Mouse (Mus musculus) cerebellum, adult 9-11 months (tissue): ENCODE results near the gene Cacfd1.

ENCODE experiments used
- DNase-seq: peaks from one replicate; pipeline ENCODE4 v3.0.0; 2022

The Cacfd1 gene

GRCm38 (mm10) chr2:27027618-27028436 lies 18.1 kb downstream of the Cacfd1 start, which contains the start of gene Slc2a6:
Slc2a6 (minus strand) TSS chr2:27027998.
- DNase-seq: peak; percentile 95

DNA sequence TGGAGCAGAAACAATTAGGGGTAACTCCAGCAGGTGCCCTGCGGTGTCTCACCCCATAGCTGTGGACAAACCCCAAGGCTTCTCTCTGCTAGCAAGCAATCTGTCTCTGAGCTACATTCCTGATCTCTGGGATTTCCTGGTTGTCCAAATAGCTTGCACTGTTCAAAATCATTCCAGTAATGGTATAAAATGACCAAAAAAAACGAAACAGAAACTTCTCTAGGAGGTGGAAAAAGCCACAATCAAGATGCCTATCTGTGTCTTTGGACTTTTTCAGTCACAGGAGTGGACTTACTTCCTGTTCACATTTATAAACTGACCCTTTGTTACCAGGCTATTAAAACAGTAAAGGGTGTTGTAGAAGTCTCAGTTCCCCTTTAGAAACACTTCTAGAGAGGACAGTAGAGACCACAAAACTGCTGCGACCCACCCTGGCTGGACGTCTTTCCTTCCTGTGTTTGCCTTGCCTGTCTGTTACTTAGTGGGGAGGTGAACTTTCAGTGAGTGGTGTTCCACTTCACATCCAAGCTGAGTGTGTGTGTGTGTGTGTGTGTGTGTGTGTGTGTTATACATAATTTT lies 18.8 kb downstream of the Cacfd1 start:
- no peak for DNase-seq

GRCm38 (mm10) chr2:27032361-27032760 lies 22.6 kb downstream of the Cacfd1 start:
- no peak for DNase-seq

GRCm38 (mm10) chr2:27036003-27036402 lies 26.3 kb downstream of the Cacfd1 start:
- DNase-seq: no peak

DNA sequence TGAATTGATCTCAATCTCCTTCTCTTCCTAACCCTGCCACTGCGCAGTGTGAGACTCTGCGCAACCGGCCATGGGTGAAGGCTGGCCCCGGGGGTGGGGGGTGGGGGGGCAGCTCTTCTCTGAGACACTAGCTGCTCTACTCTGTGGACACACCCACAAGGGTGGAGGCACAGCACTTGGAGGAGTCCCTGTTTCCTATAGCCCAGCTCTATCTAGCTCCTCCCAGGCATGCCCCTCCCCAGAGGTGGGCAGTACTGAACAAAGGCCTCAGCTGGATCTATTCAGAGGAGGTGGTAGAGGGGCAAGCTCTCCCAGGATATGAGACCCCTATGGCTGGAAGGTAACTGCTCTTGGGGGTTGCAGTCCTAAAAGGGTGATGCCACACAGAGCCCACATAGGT lies 27.3 kb downstream of the Cacfd1 start:
- DNase-seq: no peak

DNA sequence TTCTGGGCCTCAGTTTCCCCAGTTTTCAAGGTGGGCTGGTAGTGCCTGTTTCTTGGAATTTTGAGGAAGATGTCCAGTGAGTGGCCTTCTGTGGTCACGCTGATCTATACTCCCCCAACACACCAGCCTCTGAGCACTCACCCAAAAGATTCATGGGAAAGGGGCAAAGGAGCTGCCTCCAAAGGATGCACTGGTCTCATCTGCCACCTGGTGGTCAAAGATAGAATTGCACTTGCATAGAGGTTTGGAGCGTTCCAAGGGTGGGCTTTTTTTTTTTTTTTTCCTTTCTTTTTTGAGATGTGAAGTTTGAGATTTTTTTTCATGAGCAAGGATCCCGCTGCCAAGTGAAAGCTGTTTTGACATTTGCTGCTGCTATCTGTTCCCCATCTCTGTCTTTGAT lies 28.9 kb downstream of the Cacfd1 start:
- DNase-seq: peak; percentile 56

DNA sequence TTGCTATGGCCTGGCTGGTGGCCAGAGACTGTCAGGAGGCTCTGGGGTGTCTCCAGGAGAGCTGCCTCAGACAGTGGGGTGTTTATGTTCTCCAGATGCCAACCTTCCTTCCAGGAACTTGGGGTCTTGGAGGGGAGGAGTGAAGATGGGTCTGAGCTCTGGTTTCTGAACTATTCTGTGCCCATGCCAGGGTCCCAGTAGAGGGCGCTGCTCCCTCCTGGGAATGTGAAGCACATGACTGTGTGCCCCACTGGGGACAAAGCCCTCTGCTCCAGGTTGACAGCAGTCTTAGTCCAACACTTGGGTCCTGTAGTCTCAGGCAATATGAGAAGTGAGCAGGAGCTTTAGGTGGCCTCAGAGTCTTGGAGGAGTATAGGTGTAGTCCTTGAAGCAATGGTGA lies 29.6 kb downstream of the Cacfd1 start:
- peak; percentile 28 for DNase-seq

DNA sequence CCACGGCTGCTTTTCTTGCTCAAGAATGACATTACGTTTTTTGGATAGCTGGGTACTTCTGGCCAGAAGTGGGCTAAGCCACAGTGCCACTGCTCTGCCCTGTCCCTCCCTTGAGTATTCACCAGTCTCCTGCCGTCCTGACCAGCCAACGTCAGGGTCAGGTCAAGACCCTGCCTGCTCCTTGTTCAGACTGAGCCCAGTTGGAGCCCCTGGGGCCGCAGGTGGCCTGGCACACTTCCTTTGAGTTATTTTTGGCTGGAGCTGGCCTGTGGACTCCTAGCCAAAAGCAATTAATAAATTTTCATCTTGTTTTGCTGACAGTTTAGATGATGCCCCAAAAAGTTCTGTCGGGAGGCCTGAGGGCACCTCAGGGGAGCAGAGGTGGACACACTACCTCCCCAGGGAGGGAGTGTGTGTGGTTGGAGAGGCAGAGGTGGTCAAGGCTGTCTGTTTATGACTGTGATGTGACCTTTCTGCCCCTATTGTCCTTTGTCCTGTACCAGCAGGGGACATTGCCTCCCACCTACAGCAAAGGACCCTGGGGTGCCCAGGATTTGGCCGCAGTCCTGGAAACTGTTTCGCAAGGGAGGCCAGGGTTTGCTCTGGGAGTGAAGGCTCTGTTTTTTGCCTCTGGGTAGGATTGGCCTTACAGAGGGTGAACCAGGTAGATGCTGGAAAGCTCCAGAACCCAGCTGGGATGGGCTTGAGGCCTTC lies 32.6 kb downstream of the Cacfd1 start:
- DNase-seq: no peak

GRCm38 (mm10) chr2:27043461-27043860 lies 33.7 kb downstream of the Cacfd1 start:
- peak; percentile 61 for DNase-seq

DNA sequence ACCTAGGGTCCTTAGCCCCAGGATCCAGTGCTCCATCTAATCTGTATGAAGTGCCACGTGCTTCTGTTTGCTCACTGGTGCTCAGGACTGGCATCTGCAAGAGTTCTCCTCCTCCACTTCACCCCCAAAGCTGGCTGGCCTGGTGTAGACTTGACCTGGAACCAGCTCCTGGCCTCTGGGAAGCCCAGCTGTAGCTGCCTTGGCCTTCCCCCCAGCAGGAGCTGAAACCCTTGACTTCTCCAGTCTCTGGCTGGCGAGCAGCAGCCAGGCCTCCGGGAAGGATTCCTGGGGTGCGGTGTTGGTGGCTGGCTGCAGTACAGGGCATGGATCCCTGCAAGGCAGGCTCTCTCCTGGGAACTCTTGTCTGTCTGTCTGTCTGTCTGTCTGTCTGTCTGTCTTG lies 34.4 kb downstream of the Cacfd1 start:
- DNase-seq: no peak

DNA sequence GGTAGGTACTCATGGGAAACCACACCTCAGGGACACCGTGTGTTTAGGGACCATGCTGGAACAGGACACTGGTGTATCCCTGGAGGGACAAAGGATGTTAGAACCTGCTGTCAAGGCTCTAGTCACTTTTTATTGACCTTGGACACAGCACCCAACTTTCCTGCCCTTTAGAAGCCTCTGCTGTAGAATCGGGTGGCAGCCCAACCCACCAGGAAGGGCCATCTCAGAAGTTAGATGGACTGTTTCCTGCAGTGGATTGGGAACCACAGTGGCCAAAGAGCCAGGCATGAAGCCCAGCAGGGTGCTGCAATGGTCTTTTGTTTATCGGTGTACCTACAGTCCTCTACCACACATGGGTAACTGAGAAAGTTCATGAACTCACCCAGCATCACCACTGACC lies 34.9 kb downstream of the Cacfd1 start:
- DNase-seq: no peak

DNA sequence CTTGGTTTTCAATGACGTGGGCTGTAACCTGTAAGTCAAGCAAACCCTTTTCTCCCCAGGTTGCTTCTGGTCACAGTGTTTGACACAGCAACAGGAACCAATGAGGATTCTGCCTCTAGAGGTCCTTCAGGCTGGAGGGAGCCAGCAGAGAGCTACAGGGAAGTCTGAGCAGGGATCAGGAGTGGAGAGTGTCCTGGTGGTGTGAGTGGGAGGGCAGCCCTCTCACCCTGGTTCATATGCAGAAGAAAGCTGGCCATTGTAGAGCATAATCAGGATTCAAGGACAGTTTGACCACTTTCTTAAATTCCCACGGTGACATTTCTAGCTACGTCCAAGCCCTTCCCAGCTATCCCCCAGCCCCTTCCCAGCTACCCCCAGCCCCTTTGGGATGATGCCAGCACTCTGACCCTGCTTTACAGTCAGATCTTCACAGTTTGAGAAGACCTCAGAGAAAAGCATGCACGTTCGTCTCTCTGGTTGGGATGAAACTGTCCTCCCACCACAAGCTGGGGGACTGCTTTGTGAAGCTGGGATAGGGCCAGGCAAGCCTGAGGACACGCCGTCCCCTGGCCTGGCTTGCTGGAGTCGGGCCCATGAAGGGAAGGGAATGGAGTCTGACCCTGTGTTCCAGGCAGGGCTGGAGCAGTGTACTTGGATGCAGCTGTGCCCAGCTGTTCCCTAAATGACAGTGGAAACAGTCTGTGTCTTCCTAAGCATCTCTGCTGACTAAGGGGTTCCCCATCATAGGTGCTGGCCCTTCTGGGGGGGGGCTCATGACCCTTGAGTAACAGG lies 36.4 kb downstream of the Cacfd1 start:
- DNase-seq: no peak

DNA sequence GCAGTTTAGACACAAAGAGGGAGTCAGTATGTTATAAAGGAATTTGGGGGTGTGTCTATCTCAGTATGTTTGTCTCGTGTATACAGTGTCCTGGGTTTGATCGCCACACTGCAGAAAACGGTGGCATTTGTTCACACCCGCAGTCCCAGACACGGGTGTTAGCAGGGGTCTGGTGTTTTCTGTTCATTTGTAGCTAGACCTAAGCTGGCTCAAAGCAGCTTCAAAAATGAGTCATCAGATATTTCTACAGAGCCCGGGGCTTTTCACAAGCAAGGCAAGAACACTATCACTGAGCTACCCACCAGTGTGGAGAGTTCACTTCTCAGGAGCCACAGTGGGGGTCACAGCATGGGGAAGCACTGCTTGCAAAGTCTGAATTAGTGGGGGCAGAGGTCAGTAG lies 39.7 kb downstream of the Cacfd1 start:
- DNase-seq: no peak

- no peak for DNase-seq
These were observed 48.5 kb downstream of the Cacfd1 start for GRCm38 (mm10) chr2:27058251-27058650.

DNA sequence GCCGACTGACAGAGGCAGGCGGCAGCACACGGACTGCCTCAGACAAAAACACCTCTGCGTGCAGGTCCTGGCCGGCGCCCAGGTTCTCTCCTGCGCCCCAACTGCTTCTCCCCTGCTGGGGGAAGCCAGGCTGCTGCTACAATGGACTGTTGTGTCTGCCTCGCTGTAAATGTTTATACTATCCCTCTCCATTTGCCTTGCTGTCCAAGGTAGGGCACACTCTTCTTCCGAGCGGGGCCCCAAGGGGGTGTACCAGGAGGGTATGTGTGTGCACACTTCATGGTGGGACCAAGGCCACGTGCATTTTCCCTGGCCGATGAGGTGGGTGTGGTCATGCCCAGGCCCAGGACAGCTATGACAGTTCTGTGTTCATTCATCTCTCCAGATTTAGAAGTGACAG lies 49.0 kb downstream of the Cacfd1 start:
- DNase-seq: no peak

- no peak for DNase-seq
These were observed 49.5 kb downstream of the Cacfd1 start for GRCm38 (mm10) chr2:27059187-27059586.

GRCm38 (mm10) chr2:27067124-27067523 lies 57.4 kb downstream of the Cacfd1 start:
- no peak for DNase-seq

DNA sequence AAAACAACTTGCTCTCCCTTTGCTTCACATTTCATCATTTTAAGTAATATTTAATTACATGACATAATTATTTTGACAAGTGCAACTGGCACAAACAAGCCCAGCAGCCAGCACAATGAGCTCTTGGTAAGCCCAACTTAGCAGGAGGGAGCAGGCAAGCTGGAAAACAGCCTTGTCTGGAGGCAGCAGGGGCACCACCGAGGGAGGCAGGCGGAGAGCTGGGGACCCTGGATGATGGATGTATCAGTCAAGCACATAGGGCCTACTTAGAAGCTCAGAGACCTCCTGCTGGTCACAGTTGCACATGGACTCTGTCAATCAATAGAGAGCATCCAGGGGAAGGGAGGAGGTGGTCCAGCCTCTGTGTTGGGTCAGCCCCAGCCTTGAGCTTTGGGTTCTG lies 58.3 kb downstream of the Cacfd1 start:
- no peak for DNase-seq

GRCm38 (mm10) chr2:27069646-27070045 lies 59.9 kb downstream of the Cacfd1 start:
- no peak for DNase-seq

GRCm38 (mm10) chr2:27070247-27070813 lies 60.6 kb downstream of the Cacfd1 start:
- DNase-seq: no peak
